Mouse (Mus musculus): ENCODE data around the gene Mtcl1. TPM values are rescaled to one million over a fixed set of nuclear protein-coding genes. Genes with fewer than 3 reads are reported as not detected.

Mtcl1 gene
- polyA plus RNA-seq, 1 experiment from 2014 or later: 47.3 TPM

- Histone ChIP-seq H3K27ac (ENCODE audit: low read depth, low read length) (no peak overlapping the region), H3K36me3 (ENCODE audit: control insufficient read depth, insufficient read depth, low read length) (no peaks in the 10 kb centered on the region), H3K4me1 (replicated peaks; ENCODE audit: control insufficient read depth, insufficient read depth, low read length) (peaks cover 25% of the 10 kb centered on the region), H3K4me2 (ENCODE audit: low read depth, low read length, severe bottlenecking) (no peak overlapping the region), H3K27me3 (ENCODE audit: control insufficient read depth, insufficient read depth, low read length) (no peaks in the 10 kb centered on the region), H3K4me3 (ENCODE audit: low read depth, low read length) (no peak overlapping the region), H3K9ac (ENCODE audit: low read length) (no peak overlapping the region), H3K9me3 (ENCODE audit: control insufficient read depth, low read length) (no peaks in the 10 kb centered on the region)
- 93% methylated on average over 5 of the region's 5 CpGs for WGBS
- ATAC-seq (replicated peaks; ENCODE audit: low FRiP score): no peak
- no peak for DNase-seq (ENCODE audit: low spot score)
Observed at GRCm38 (mm10) chr17:66408400-66408799, 41.1 kb downstream of the Mtcl1 start.

GRCm38 (mm10) chr17:66407833-66408232 lies 41.7 kb downstream of the Mtcl1 start:
- H3K4me1 ChIP-seq (replicated peaks; ENCODE audit: control insufficient read depth, insufficient read depth, low read length): peaks cover 25% of the 10 kb centered on the region
- WGBS: 68% methylated on average over 8 of the region's 8 CpGs
- no peak for ATAC-seq (replicated peaks; ENCODE audit: low FRiP score)

GRCm38 (mm10) chr17:66405601-66406000 lies 43.9 kb downstream of the Mtcl1 start:
- no peak for ATAC-seq (replicated peaks; ENCODE audit: low FRiP score)
- H3K4me1 ChIP-seq (replicated peaks; ENCODE audit: control insufficient read depth, insufficient read depth, low read length): peaks cover 24% of the 10 kb centered on the region
- H3K36me3 ChIP-seq (ENCODE audit: control insufficient read depth, insufficient read depth, low read length): no peaks in the 10 kb centered on the region
- no peak overlapping the region for H3K9ac ChIP-seq (ENCODE audit: low read length)
- no peak overlapping the region for H3K4me2 ChIP-seq (ENCODE audit: low read depth, low read length, severe bottlenecking)
- no peaks in the 10 kb centered on the region for H3K9me3 ChIP-seq (ENCODE audit: control insufficient read depth, low read length)
- WGBS: 56% methylated on average over 7 of the region's 7 CpGs
- H3K27ac ChIP-seq (ENCODE audit: low read depth, low read length): peak overlapping the region; percentile 25; the same call in 1 of the 2 replicates
- no peaks in the 10 kb centered on the region for H3K27me3 ChIP-seq (ENCODE audit: control insufficient read depth, insufficient read depth, low read length)
- no peak overlapping the region for H3K4me3 ChIP-seq (ENCODE audit: low read depth, low read length)
- DNase-seq (ENCODE audit: low spot score): no peak

More at GRCm38 (mm10) chr17:66407833-66408232, 41.7 kb downstream of the Mtcl1 start:
- Histone ChIP-seq H3K36me3 (ENCODE audit: control insufficient read depth, insufficient read depth, low read length) (no peaks in the 10 kb centered on the region), H3K4me2 (ENCODE audit: low read depth, low read length, severe bottlenecking) (no peak overlapping the region), H3K27me3 (ENCODE audit: control insufficient read depth, insufficient read depth, low read length) (no peaks in the 10 kb centered on the region), H3K9me3 (ENCODE audit: control insufficient read depth, low read length) (no peaks in the 10 kb centered on the region), H3K9ac (ENCODE audit: low read length) (no peak overlapping the region), H3K4me3 (ENCODE audit: low read depth, low read length) (no peak overlapping the region), H3K27ac (ENCODE audit: low read depth, low read length) (no peak overlapping the region)
- DNase-seq (ENCODE audit: low spot score): no peak

GRCm38 (mm10) chr17:66404883-66405590 lies 44.5 kb downstream of the Mtcl1 start:
- Histone ChIP-seq H3K9me3 (ENCODE audit: control insufficient read depth, low read length) (no peaks in the 10 kb centered on the region), H3K4me3 (ENCODE audit: low read depth, low read length) (no peak overlapping the region), H3K27ac (ENCODE audit: low read depth, low read length) (0 out of 2 replicates have a peak overlapping the region, but pooled peaks have one; percentile 25), H3K4me1 (replicated peaks; ENCODE audit: control insufficient read depth, insufficient read depth, low read length) (peaks cover 24% of the 10 kb centered on the region), H3K27me3 (ENCODE audit: control insufficient read depth, insufficient read depth, low read length) (no peaks in the 10 kb centered on the region), H3K9ac (ENCODE audit: low read length) (no peak overlapping the region), H3K36me3 (ENCODE audit: control insufficient read depth, insufficient read depth, low read length) (no peaks in the 10 kb centered on the region; the same call in 1 of the 2 replicates), H3K4me2 (ENCODE audit: low read depth, low read length, severe bottlenecking) (no peak overlapping the region)
- ATAC-seq (replicated peaks; ENCODE audit: low FRiP score) (peak; percentile 53), DNase-seq (ENCODE audit: low spot score) (peak; percentile 75)
- 24% methylated on average over 10 of the region's 10 CpGs for WGBS

- Histone ChIP-seq H3K27ac (ENCODE audit: low read depth, low read length) (no peak overlapping the region), H3K36me3 (ENCODE audit: control insufficient read depth, insufficient read depth, low read length) (no peaks in the 10 kb centered on the region; the same call in 1 of the 2 replicates), H3K4me2 (ENCODE audit: low read depth, low read length, severe bottlenecking) (no peak overlapping the region), H3K27me3 (ENCODE audit: control insufficient read depth, insufficient read depth, low read length) (no peaks in the 10 kb centered on the region), H3K4me1 (replicated peaks; ENCODE audit: control insufficient read depth, insufficient read depth, low read length) (peaks cover 24% of the 10 kb centered on the region), H3K4me3 (ENCODE audit: low read depth, low read length) (no peak overlapping the region), H3K9me3 (ENCODE audit: control insufficient read depth, low read length) (no peaks in the 10 kb centered on the region), H3K9ac (ENCODE audit: low read length) (no peak overlapping the region; the same call in 1 of the 2 replicates)
- DNase-seq (ENCODE audit: low spot score): no peak
- WGBS: 22% methylated on average over 6 of the region's 6 CpGs
- ATAC-seq (replicated peaks; ENCODE audit: low FRiP score): no peak
Observed at GRCm38 (mm10) chr17:66402791-66403470, 46.6 kb downstream of the Mtcl1 start.

GRCm38 (mm10) chr17:66401596-66402265 lies 47.8 kb downstream of the Mtcl1 start:
- DNase-seq (ENCODE audit: low spot score): peak; percentile 59
- peaks cover 19% of the 10 kb centered on the region for H3K4me1 ChIP-seq (replicated peaks; ENCODE audit: control insufficient read depth, insufficient read depth, low read length)

GRCm38 (mm10) chr17:66399780-66400179 lies 49.8 kb downstream of the Mtcl1 start:
- Histone ChIP-seq H3K9me3 (ENCODE audit: control insufficient read depth, low read length) (no peaks in the 10 kb centered on the region), H3K4me1 (replicated peaks; ENCODE audit: control insufficient read depth, insufficient read depth, low read length) (peaks cover 13% of the 10 kb centered on the region), H3K27me3 (ENCODE audit: control insufficient read depth, insufficient read depth, low read length) (no peaks in the 10 kb centered on the region), H3K27ac (ENCODE audit: low read depth, low read length) (no peak overlapping the region), H3K4me3 (ENCODE audit: low read depth, low read length) (no peak overlapping the region), H3K36me3 (ENCODE audit: control insufficient read depth, insufficient read depth, low read length) (no peaks in the 10 kb centered on the region; the same call in 1 of the 2 replicates), H3K4me2 (ENCODE audit: low read depth, low read length, severe bottlenecking) (no peak overlapping the region), H3K9ac (ENCODE audit: low read length) (no peak overlapping the region)
- 91% methylated on average over 4 of the region's 4 CpGs for WGBS
- ATAC-seq (replicated peaks; ENCODE audit: low FRiP score) (no peak), DNase-seq (ENCODE audit: low spot score) (no peak)

More at GRCm38 (mm10) chr17:66401596-66402265, 47.8 kb downstream of the Mtcl1 start:
- Histone ChIP-seq H3K4me2 (ENCODE audit: low read depth, low read length, severe bottlenecking) (no peak overlapping the region), H3K4me3 (ENCODE audit: low read depth, low read length) (no peak overlapping the region), H3K36me3 (ENCODE audit: control insufficient read depth, insufficient read depth, low read length) (no peaks in the 10 kb centered on the region; the same call in 1 of the 2 replicates), H3K9me3 (ENCODE audit: control insufficient read depth, low read length) (no peaks in the 10 kb centered on the region), H3K27ac (ENCODE audit: low read depth, low read length) (peak overlapping the region; percentile 50), H3K27me3 (ENCODE audit: control insufficient read depth, insufficient read depth, low read length) (no peaks in the 10 kb centered on the region), H3K9ac (ENCODE audit: low read length) (no peak overlapping the region)
- peak; percentile 74 for ATAC-seq (replicated peaks; ENCODE audit: low FRiP score)
- 21% methylated on average over 9 of the region's 9 CpGs for WGBS

GRCm38 (mm10) chr17:66394571-66394970 lies 55.0 kb downstream of the Mtcl1 start:
- no peaks in the 10 kb centered on the region for H3K4me1 ChIP-seq (replicated peaks; ENCODE audit: control insufficient read depth, insufficient read depth, low read length)
- H3K27me3 ChIP-seq (ENCODE audit: control insufficient read depth, insufficient read depth, low read length): no peaks in the 10 kb centered on the region
- no peak overlapping the region for H3K9ac ChIP-seq (ENCODE audit: low read length)
- no peak for DNase-seq (ENCODE audit: low spot score)
- no peak overlapping the region for H3K4me2 ChIP-seq (ENCODE audit: low read depth, low read length, severe bottlenecking)
- H3K4me3 ChIP-seq (ENCODE audit: low read depth, low read length): no peak overlapping the region
- no peaks in the 10 kb centered on the region for H3K36me3 ChIP-seq (ENCODE audit: control insufficient read depth, insufficient read depth, low read length)
- no peak overlapping the region for H3K27ac ChIP-seq (ENCODE audit: low read depth, low read length)
- no peak for ATAC-seq (replicated peaks; ENCODE audit: low FRiP score)
- WGBS: 80% methylated on average over 9 of the region's 9 CpGs
- H3K9me3 ChIP-seq (ENCODE audit: control insufficient read depth, low read length): no peaks in the 10 kb centered on the region

All from forebrain, embryonic 11.5 days (tissue).